Mouse (Mus musculus) forebrain, embryonic 11.5 days (tissue): ENCODE results near the gene Lrrk1. TPM values are rescaled to one million over a fixed set of nuclear protein-coding genes. Genes with fewer than 3 reads are reported as not detected.

Source experiments
- ATAC-seq: fragments of 200-750 bp; cut with Nextera tagmentation; replicated peaks from 2 replicates; pipeline ENCODE4 v1.8.0; 2017; ENCODE audit warnings: moderate TSS enrichment; ENCODE audit not compliant: low FRiP score
- DNase-seq: peaks from one replicate; pipeline ENCODE4 v3.0.0-alpha.2; 2017; ENCODE audit warnings: low spot score
- H3K27ac ChIP-seq: fragments of 300-500 bp; sonication (generic); 2 replicates; pipeline ENCODE4 v1.5.1; 2014; ENCODE audit warnings: low read depth, low read length
- H3K27me3 ChIP-seq: fragments of 300-500 bp; sonication (generic); 2 replicates; pipeline ENCODE4 v1.6.1; 2014; ENCODE audit warnings: mild to moderate bottlenecking, low read length, mixed read lengths; ENCODE audit not compliant: control insufficient read depth, insufficient read depth
- H3K36me3 ChIP-seq: fragments of 300-500 bp; sonication (generic); 2 replicates; pipeline ENCODE4 v1.6.1; 2014; ENCODE audit warnings: mild to moderate bottlenecking, low read length, moderate library complexity, mixed read lengths; ENCODE audit not compliant: control insufficient read depth, insufficient read depth
- H3K4me1 ChIP-seq: fragments of 300-500 bp; sonication (generic); replicated peaks from 2 replicates; pipeline ENCODE4 v1.6.1; 2014; ENCODE audit warnings: low read length, mixed read lengths; ENCODE audit not compliant: control insufficient read depth, insufficient read depth
- H3K4me2 ChIP-seq: fragments of 300-500 bp; sonication (generic); 2 replicates; pipeline ENCODE4 v1.6.1; 2014; ENCODE audit warnings: low read depth, mild to moderate bottlenecking, low read length, moderate library complexity, mixed read lengths; ENCODE audit not compliant: severe bottlenecking
- H3K4me3 ChIP-seq: fragments of 300-500 bp; sonication (generic); 2 replicates; pipeline ENCODE4 v1.5.1; 2014; ENCODE audit warnings: low read depth, low read length
- H3K9ac ChIP-seq: fragments of 300-500 bp; sonication (generic); 2 replicates; pipeline ENCODE4 v1.6.1; 2014; ENCODE audit warnings: low read length
- H3K9me3 ChIP-seq: fragments of 300-500 bp; sonication (generic); 2 replicates; pipeline ENCODE4 v1.6.1; 2016; ENCODE audit warnings: low read length, mixed read lengths; ENCODE audit not compliant: control insufficient read depth
- WGBS: fragments of 180-500 bp; shearing (Covaris S2); extraction: QIAGEN DNeasy Blood & Tissue Kit; methylation state at CpG from one replicate; pipeline ENCODE4 v1.1.7; 2014; 5-methylcytosine and 5-hydroxymethylcytosine counted together
- polyA plus RNA-seq: library from polyadenylated mRNA; unstranded; fragments of >200 nt; fragmentation: Nextera tagmentation; extraction: Ambion mirVana; gene quantifications from 2 replicates; pipeline ENCODE4 v1.2.1, GENCODE M21; 2014

Lrrk1 gene
- 3.3 and 5.2 TPM in 2 replicates for polyA plus RNA-seq

DNA sequence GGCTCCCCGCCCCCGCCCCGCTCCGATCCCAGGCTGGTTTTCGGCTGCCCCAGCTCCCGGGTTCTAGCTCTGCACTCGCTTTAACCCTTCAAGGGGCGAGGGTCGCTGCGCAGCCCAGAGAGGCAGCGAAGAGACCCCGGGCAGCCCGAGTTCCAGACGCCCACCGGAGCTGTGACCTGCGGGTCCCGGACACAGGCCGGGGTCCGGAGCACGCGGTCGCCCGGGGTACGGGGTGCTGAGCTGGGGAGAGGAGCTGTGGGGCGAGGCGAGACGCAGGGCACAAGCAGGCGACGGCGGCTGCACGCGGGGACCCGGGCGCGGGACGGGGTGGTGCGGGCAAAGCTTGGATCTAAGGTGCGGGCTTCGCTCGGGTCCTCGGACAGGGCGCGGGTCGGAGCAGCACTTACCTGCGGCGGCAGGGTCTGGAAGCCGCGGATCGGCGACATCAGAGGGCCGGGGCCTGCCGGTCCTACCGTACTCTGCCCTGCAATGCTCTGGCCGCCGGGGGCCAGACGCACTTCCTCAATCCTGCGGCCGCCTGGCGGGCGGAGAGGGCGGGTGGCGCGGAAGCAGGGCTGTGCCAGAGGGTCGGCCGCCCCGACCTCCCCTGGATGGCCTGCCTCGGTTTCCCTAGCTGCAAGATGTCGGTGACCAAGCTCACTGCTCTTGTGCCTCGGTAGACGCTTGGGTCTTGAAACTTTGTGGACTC lies at the start of gene Lrrk1:
TSS of gene Lrrk1 (minus strand) at position 538 of the 709 bp plus-strand sequence.
- H3K27ac ChIP-seq = no peak within 1 kb of the TSS
- H3K27me3 ChIP-seq = no peaks in the 10 kb centered on the region; the same call in 1 of the 2 replicates
- WGBS = under 1% methylated on average over 60 of the region's 70 CpGs
- peak; percentile 86 for ATAC-seq
- H3K9me3 ChIP-seq = no peaks in the 10 kb centered on the region
- DNase-seq = peak; percentile 84
- H3K4me3 ChIP-seq = peak within 1 kb of the TSS; percentile 56
- H3K9ac ChIP-seq = peak within 1 kb of the TSS; percentile 72
- peak within 1 kb of the TSS; percentile 99 for H3K4me2 ChIP-seq
- no peaks in the 10 kb centered on the region for H3K36me3 ChIP-seq
- H3K4me1 ChIP-seq = peaks cover 5% of the 10 kb centered on the region

DNA sequence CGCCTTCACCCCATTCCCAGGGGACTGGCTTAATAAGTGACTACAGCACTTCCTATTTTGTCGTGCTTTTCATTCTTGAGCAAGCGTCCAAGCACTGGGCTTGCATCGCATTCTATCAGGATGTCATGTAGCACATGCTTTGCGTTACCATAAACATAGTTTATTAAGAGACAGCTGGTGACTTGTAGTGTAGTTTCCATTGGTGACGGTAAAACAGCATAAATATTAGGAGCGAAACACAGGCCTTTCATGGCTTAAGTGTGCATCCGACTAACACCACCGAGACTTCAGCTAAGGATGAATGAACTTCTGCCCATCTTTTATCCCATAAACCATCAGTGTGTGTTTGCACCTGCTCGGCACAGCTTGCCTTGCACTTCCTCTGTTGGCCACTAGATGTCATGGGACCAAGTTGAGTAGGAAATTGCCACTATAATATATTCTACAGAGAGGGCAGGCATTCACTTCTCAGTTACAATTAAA lies 46.3 kb upstream of the Lrrk1 start:
- Histone ChIP-seq H3K4me3 (no peak overlapping the region), H3K36me3 (no peaks in the 10 kb centered on the region), H3K27ac (no peak overlapping the region), H3K9ac (no peak overlapping the region), H3K27me3 (no peaks in the 10 kb centered on the region; the same call in 1 of the 2 replicates), H3K4me2 (no peak overlapping the region), H3K9me3 (no peaks in the 10 kb centered on the region), H3K4me1 (0 out of 2 replicates have a peak, but pooled peaks cover 1% of the 10 kb centered on the region)
- DNase-seq = peak; percentile 79
- ATAC-seq = no peak
- 52% methylated on average over 10 of the region's 10 CpGs for WGBS

GRCm38 (mm10) chr7:66427437-66428161 lies 39.4 kb upstream of the Lrrk1 start, which contains the start of gene Aldh1a3:
Gene Aldh1a3 (minus strand): TSS chr7:66427517.
- no peaks in the 10 kb centered on the region for H3K9me3 ChIP-seq
- peaks cover 9% of the 10 kb centered on the region; the same call in 1 of the 2 replicates for H3K4me1 ChIP-seq
- WGBS = under 1% methylated on average over 47 of the region's 56 CpGs
- peak within 1 kb of the TSS; percentile 84 for H3K4me2 ChIP-seq
- H3K27ac ChIP-seq = no peak within 1 kb of the TSS
- peak; percentile 79 for ATAC-seq
- H3K9ac ChIP-seq = peak within 1 kb of the TSS; percentile 24; the same call in 1 of the 2 replicates
- peak within 1 kb of the TSS; percentile 44 for H3K4me3 ChIP-seq
- no peaks in the 10 kb centered on the region for H3K36me3 ChIP-seq
- peak; percentile 75 for DNase-seq
- H3K27me3 ChIP-seq = peaks cover 49% of the 10 kb centered on the region

GRCm38 (mm10) chr7:66427053-66427436 lies 38.9 kb upstream of the Lrrk1 start:
- Histone ChIP-seq H3K9ac (no peak overlapping the region; the same call in 1 of the 2 replicates), H3K4me2 (peak overlapping the region; percentile 84), H3K27me3 (peaks cover 49% of the 10 kb centered on the region), H3K4me1 (peaks cover 9% of the 10 kb centered on the region; the same call in 1 of the 2 replicates), H3K27ac (no peak overlapping the region), H3K9me3 (no peaks in the 10 kb centered on the region), H3K4me3 (peak overlapping the region; percentile 44), H3K36me3 (no peaks in the 10 kb centered on the region)
- no peak for DNase-seq
- ATAC-seq = peak; percentile 49
- WGBS = 1% methylated on average over 23 of the region's 23 CpGs

DNA sequence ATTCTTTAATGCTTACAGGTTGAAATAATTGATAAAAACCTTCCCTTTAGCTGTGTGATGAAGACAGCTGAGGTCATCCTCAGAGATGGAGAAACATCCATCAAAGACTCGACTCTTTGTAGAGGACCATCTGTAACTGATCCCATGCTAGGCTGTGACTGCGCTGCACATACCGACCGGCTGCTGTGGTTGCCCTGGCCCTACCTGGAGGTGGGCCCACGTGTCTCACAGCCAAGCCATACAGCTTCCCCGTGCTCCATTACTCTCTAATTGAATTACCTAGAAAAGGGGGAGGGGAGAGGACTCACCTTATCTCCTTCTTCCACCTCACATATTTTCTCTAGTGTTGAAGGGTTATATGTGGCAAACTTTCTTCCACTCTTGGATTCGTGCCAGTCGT lies 33.8 kb upstream of the Lrrk1 start:
- Histone ChIP-seq H3K9ac (no peak overlapping the region), H3K27ac (no peak overlapping the region), H3K4me2 (no peak overlapping the region), H3K36me3 (no peaks in the 10 kb centered on the region), H3K27me3 (peaks cover 24% of the 10 kb centered on the region), H3K4me1 (no peaks in the 10 kb centered on the region), H3K4me3 (no peak overlapping the region), H3K9me3 (no peaks in the 10 kb centered on the region)
- DNase-seq = no peak
- 78% methylated on average over 8 of the region's 8 CpGs for WGBS
- ATAC-seq = no peak

DNA sequence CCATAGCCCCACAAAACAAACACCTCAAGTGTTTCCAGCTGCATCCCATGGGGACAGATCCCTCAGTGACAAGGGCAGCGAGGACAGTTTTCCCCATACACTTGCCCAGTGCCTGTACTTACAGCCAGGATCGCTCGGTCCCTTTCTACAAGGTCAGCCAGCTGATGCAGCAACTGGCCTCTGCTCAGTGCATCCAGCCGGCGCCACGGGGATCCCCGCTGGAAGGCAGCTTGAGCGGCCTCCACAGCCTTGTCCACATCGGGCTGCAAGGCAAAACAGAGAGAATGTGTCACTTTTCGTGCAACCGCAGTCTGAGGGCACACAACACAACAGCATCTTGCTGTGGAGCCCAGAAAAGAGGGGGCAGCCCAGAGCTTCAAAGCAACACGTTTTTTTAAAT lies 30.8 kb upstream of the Lrrk1 start:
- DNase-seq (no peak), ATAC-seq (no peak)
- H3K27me3 ChIP-seq = no peaks in the 10 kb centered on the region
- no peak overlapping the region for H3K4me3 ChIP-seq
- H3K27ac ChIP-seq = no peak overlapping the region
- WGBS = 46% methylated on average over 12 of the region's 12 CpGs
- H3K9me3 ChIP-seq = no peaks in the 10 kb centered on the region
- no peak overlapping the region for H3K4me2 ChIP-seq
- H3K9ac ChIP-seq = no peak overlapping the region
- H3K4me1 ChIP-seq = no peaks in the 10 kb centered on the region
- H3K36me3 ChIP-seq = no peaks in the 10 kb centered on the region

DNA sequence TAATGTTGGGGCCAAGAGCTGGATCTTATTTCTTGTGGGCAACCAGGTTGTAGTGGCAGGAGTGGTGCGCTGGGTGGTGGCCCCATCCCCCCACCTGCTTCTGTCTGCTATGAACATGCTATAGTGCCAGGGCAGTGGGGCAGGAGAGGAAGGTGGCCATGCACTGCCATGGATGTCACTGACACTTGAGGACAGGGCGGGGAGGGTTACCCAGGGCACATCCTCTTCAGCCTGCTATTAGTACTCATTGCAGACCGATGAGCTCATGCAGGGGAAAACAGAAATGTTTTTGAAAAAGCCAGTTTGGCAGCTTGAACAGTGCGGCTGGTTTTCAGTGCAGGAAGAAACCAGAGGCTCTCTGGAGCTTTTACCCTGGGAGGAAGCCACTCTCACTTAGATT lies 28.7 kb upstream of the Lrrk1 start:
- WGBS = 82% methylated on average over 4 of the region's 4 CpGs
- DNase-seq (no peak), ATAC-seq (no peak)
- no peaks in the 10 kb centered on the region for H3K27me3 ChIP-seq
- no peak overlapping the region for H3K4me3 ChIP-seq
- H3K27ac ChIP-seq = no peak overlapping the region
- no peak overlapping the region for H3K9ac ChIP-seq
- no peaks in the 10 kb centered on the region for H3K4me1 ChIP-seq
- H3K4me2 ChIP-seq = no peak overlapping the region
- no peaks in the 10 kb centered on the region for H3K9me3 ChIP-seq
- H3K36me3 ChIP-seq = no peaks in the 10 kb centered on the region

- 90% methylated on average over 7 of the region's 7 CpGs for WGBS
- no peaks in the 10 kb centered on the region for H3K9me3 ChIP-seq
- ATAC-seq (no peak), DNase-seq (no peak)
- no peak overlapping the region for H3K27ac ChIP-seq
- H3K36me3 ChIP-seq = no peaks in the 10 kb centered on the region
- no peaks in the 10 kb centered on the region for H3K27me3 ChIP-seq
- H3K9ac ChIP-seq = no peak overlapping the region
- no peak overlapping the region for H3K4me2 ChIP-seq
- no peaks in the 10 kb centered on the region for H3K4me1 ChIP-seq
- H3K4me3 ChIP-seq = no peak overlapping the region
These were observed 24.9 kb upstream of the Lrrk1 start for GRCm38 (mm10) chr7:66413093-66413492.
